In genomic region chr13:94869541-94869940, GRCm38 (mm10) we compare ENCODE assay signal across 11 mouse cellular contexts. TPM values are rescaled to one million over a fixed set of nuclear protein-coding genes. Genes with fewer than 3 reads are reported as not detected.
DNase-seq lines count a peak whose midpoint lies in the region; ATAC-seq and TF ChIP-seq lines count a peak whose summit lies in the region.
"Had no signal": no experiment of that assay in that cellular context is flagged by ENCODE, and none has a peak within 500 bp of the region (broad histone marks: within the 10 kb centered on the region; RNA-seq: fewer than 3 reads in every experiment).

No protein-coding gene starts in this region.

- no peak for TF ChIP-seq CTCF in midbrain, postnatal 0 days (IDR thresholded peaks at IDR 0.05)

- H3K27me3 ChIP-seq in heart, embryonic 11.5 days (ENCODE audit: control insufficient read depth, insufficient read depth, low read length) = peaks cover 86% of the 10 kb centered on the region
- peaks cover 100% of the 10 kb centered on the region for H3K27me3 ChIP-seq in midbrain, embryonic 10.5 days (ENCODE audit: low read depth, poor library complexity, severe bottlenecking)
- peaks cover 72% of the 10 kb centered on the region for H3K27me3 ChIP-seq in midbrain, postnatal 0 days (ENCODE audit: insufficient read depth, low read length)
- H3K27me3 ChIP-seq in hindbrain, embryonic 14.5 days (ENCODE audit: control insufficient read depth, insufficient read depth, low read length) = peaks cover 94% of the 10 kb centered on the region

- 0 out of 2 replicates have a peak overlapping the region, but pooled peaks have one; percentile 42 for H3K4me3 ChIP-seq in heart, embryonic 11.5 days (ENCODE audit: low read depth, low read length)
- H3K4me3 ChIP-seq in midbrain, embryonic 10.5 days = peak overlapping the region; percentile 45; the same call in 1 of the 2 replicates
- H3K4me3 ChIP-seq in midbrain, postnatal 0 days (ENCODE audit: low read depth, low read length) = no peak overlapping the region
- no peak overlapping the region for H3K4me3 ChIP-seq in hindbrain, embryonic 14.5 days (replicated peaks; ENCODE audit: low read length)

- no peak overlapping the region for H3K27ac ChIP-seq in heart, embryonic 11.5 days (ENCODE audit: low read depth, low read length)
- H3K27ac ChIP-seq in midbrain, embryonic 10.5 days (replicated peaks) = no peak overlapping the region
- H3K27ac ChIP-seq in midbrain, postnatal 0 days (ENCODE audit: low read depth, low read length) = no peak overlapping the region
- no peak overlapping the region for H3K27ac ChIP-seq in hindbrain, embryonic 14.5 days
- H3K27ac ChIP-seq: layer of hippocampus, adult 2 months; liver, embryonic 14.5 days had no signal

- intact Hi-C loops in heart, postnatal 14 days (cut with DNase I) = loop anchor here (5.0 to 10.0 kb wide), 2 partner anchors 307 to 415 kb away; no protein-coding TSS in a partner anchor
- intact Hi-C loops in left cerebral cortex, postnatal 4 days (cut with DNase I) = loop anchor here (10.0 kb wide), 2 partner anchors 425 to 485 kb away; no protein-coding TSS in a partner anchor

- no peak for DNase-seq in heart, postnatal 14 days
- no peak for DNase-seq in midbrain, embryonic 10.5 days (ENCODE audit: low spot score)
- no peak for DNase-seq in midbrain, postnatal 0 days (ENCODE audit: low spot score)
- peak; percentile 27 for DNase-seq in hindbrain, embryonic 14.5 days (ENCODE audit: low spot score)
- DNase-seq in retina, postnatal 1 day = peak; percentile 40
- DNase-seq in left cerebral cortex, postnatal 4 days = no peak
- no peak for DNase-seq in kidney, postnatal 4 days
- DNase-seq: heart, postnatal 4 days had no signal

- 3% methylated on average over 8 of the region's 8 CpGs for WGBS in heart, embryonic 11.5 days (ENCODE audit: insufficient replicate concordance)
- WGBS in midbrain, embryonic 10.5 days = under 1% methylated on average over 8 of the region's 8 CpGs
- 2% methylated on average over 8 of the region's 8 CpGs for WGBS in midbrain, postnatal 0 days
- 2% methylated on average over 8 of the region's 8 CpGs for whole genome bisulfite sequencing in hindbrain, embryonic 14.5 days

- no peaks in the 10 kb centered on the region for H3K9me3 ChIP-seq in heart, embryonic 11.5 days (replicated peaks; ENCODE audit: control insufficient read depth, low read length)
- no peaks in the 10 kb centered on the region for H3K9me3 ChIP-seq in midbrain, embryonic 10.5 days (replicated peaks)
- H3K9me3 ChIP-seq in midbrain, postnatal 0 days (ENCODE audit: low read length) = no peaks in the 10 kb centered on the region
- no peaks in the 10 kb centered on the region for H3K9me3 ChIP-seq in hindbrain, embryonic 14.5 days (ENCODE audit: control insufficient read depth, low read length)

- no peaks in the 10 kb centered on the region for H3K36me3 ChIP-seq in heart, embryonic 11.5 days (ENCODE audit: control insufficient read depth, insufficient read depth, low read length)
- H3K36me3 ChIP-seq in midbrain, embryonic 10.5 days = no peaks in the 10 kb centered on the region
- no peaks in the 10 kb centered on the region for H3K36me3 ChIP-seq in midbrain, postnatal 0 days (ENCODE audit: insufficient read depth, low read length)
- H3K36me3 ChIP-seq in hindbrain, embryonic 14.5 days (replicated peaks; ENCODE audit: control insufficient read depth, insufficient read depth) = no peaks in the 10 kb centered on the region

- ATAC-seq in heart, embryonic 11.5 days (replicated peaks; ENCODE audit: insufficient number of reproducible peaks, low FRiP score, low TSS enrichment) = no peak
- ATAC-seq in midbrain, postnatal 0 days (ENCODE audit: low FRiP score) = no peak
- no peak for ATAC-seq in hindbrain, embryonic 14.5 days (ENCODE audit: low FRiP score)

- H3K4me2 ChIP-seq in heart, embryonic 11.5 days = peak overlapping the region; percentile 81
- no peak overlapping the region for H3K4me2 ChIP-seq in midbrain, postnatal 0 days (ENCODE audit: low read depth, low read length, poor library complexity, severe bottlenecking)
- peak overlapping the region; percentile 46; the same call in 1 of the 2 replicates for H3K4me2 ChIP-seq in hindbrain, embryonic 14.5 days (replicated peaks)

- H3K4me1 ChIP-seq in heart, embryonic 11.5 days (ENCODE audit: control insufficient read depth, insufficient read depth, low read length) = peaks cover 9% of the 10 kb centered on the region; the same call in 1 of the 2 replicates
- H3K4me1 ChIP-seq in midbrain, embryonic 10.5 days = peaks cover 37% of the 10 kb centered on the region
- H3K4me1 ChIP-seq in midbrain, postnatal 0 days (ENCODE audit: insufficient read depth, low read length) = no peaks in the 10 kb centered on the region
- peaks cover 6% of the 10 kb centered on the region; the same call in 1 of the 2 replicates for H3K4me1 ChIP-seq in hindbrain, embryonic 14.5 days (replicated peaks; ENCODE audit: control insufficient read depth, insufficient read depth, low read length)

- H3K9ac ChIP-seq in heart, embryonic 11.5 days (ENCODE audit: low read depth, low read length) = no peak overlapping the region
- H3K9ac ChIP-seq in midbrain, postnatal 0 days (replicated peaks; ENCODE audit: low read length, poor library complexity, severe bottlenecking) = no peak overlapping the region
- no peak overlapping the region for H3K9ac ChIP-seq in hindbrain, embryonic 14.5 days
- H3K9ac ChIP-seq: liver, embryonic 14.5 days had no signal

RNA-seq across cellular contexts. Expression of gene Otp, which starts 5.9 kb away (rescaled TPM):
- not detected in 2 replicates for polyA plus RNA-seq in heart, embryonic 11.5 days (2014; fragmentation: Nextera tagmentation; extraction: Ambion mirVana)
- not detected for total RNA-seq in heart, postnatal 14 days (2021)
- polyA plus RNA-seq in midbrain, embryonic 10.5 days (2016; fragmentation: Nextera tagmentation; extraction: Ambion mirVana) = 0.77 and 1.5 TPM in 2 replicates
- 3.3 and 5.0 TPM in 2 replicates for total RNA-seq in midbrain, postnatal 0 days (2014; rRNA removed)
- polyA plus RNA-seq in midbrain, postnatal 0 days (2015; fragmentation: Nextera tagmentation; extraction: Ambion mirVana) = 2.4 and 4.5 TPM in 2 replicates
- 9.2 and 10.6 TPM in 2 replicates for polyA plus RNA-seq in hindbrain, embryonic 14.5 days (2014; fragmentation: Nextera tagmentation; extraction: Ambion mirVana)
- total RNA-seq in left cerebral cortex, postnatal 4 days (2021) = 1 to 10 TPM in 1 of 2 experiments, under 1 TPM in 1; 0.14 to 1.4 TPM
- total RNA-seq: heart, postnatal 4 days; layer of hippocampus, adult 2 months had no signal
- polyA plus RNA-seq: liver, embryonic 14.5 days had no signal

Comparison
In these comparisons a context has a peak if more than half of its experiments do, and no peak if none do; other contexts are left out.
1. H3K4me3 ChIP-seq: peak in heart, embryonic 11.5 days (single experiment) and midbrain, embryonic 10.5 days (single experiment); none in midbrain, postnatal 0 days (single experiment) and hindbrain, embryonic 14.5 days (single experiment).
2. DNase-seq: peak in hindbrain, embryonic 14.5 days (single experiment) and retina, postnatal 1 day (single experiment); none in heart, postnatal 14 days (0 of 2), midbrain, embryonic 10.5 days (single experiment), midbrain, postnatal 0 days (single experiment), left cerebral cortex, postnatal 4 days (single experiment) and kidney, postnatal 4 days (0 of 2).